Mouse (Mus musculus) heart, embryonic 14.5 days (tissue): ENCODE measurements around the gene Galp. TPM values are rescaled to one million over a fixed set of nuclear protein-coding genes. Genes with fewer than 3 reads are reported as not detected.

Experiments
- ATAC-seq: fragments of 200-750 bp; cut with Nextera tagmentation; 2 replicates; pipeline ENCODE4 v1.8.0; 2017; ENCODE audit warnings: low read depth, moderate TSS enrichment; ENCODE audit not compliant: insufficient number of reproducible peaks, insufficient read depth, low FRiP score
- H3K27ac ChIP-seq, 2 experiments: fragments of 200-500 bp in 1 of 2; fragments of 300-500 bp in 1 of 2; sonication (generic) in 1 of 2; replicated peaks in 1 of 2; 2 replicates each; pipeline ENCODE4 v1.5.1; 2012 to 2014; ENCODE audit warnings: low read depth in 2 of 2, low read length in 2 of 2, control low read depth in 1 of 2, mild to moderate bottlenecking in 1 of 2, mixed read lengths in 1 of 2; ENCODE audit not compliant: control insufficient read depth in 1 of 2, insufficient read depth in 1 of 2
- H3K27me3 ChIP-seq: fragments of 300-500 bp; sonication (generic); 2 replicates; pipeline ENCODE4 v1.6.1; 2014; ENCODE audit warnings: mild to moderate bottlenecking, low read length, control low read depth; ENCODE audit not compliant: control insufficient read depth, insufficient read depth
- H3K36me3 ChIP-seq: fragments of 300-500 bp; sonication (generic); 2 replicates; pipeline ENCODE4 v1.6.1; 2014; ENCODE audit warnings: mild to moderate bottlenecking, control low read depth, low read length, mixed read lengths; ENCODE audit not compliant: control insufficient read depth, insufficient read depth
- H3K4me1 ChIP-seq, 2 experiments: fragments of 200-500 bp in 1 of 2; fragments of 300-500 bp in 1 of 2; sonication (generic) in 1 of 2; 2 replicates each; pipeline ENCODE4 v1.6.1; 2012 to 2014; ENCODE audit warnings: low read length in 2 of 2, control low read depth in 1 of 2, mixed read lengths in 1 of 2; ENCODE audit not compliant: control insufficient read depth in 2 of 2, insufficient read depth in 2 of 2
- H3K4me2 ChIP-seq: fragments of 300-500 bp; sonication (generic); 2 replicates; pipeline ENCODE4 v1.6.1; 2014; ENCODE audit warnings: mild to moderate bottlenecking, low read length
- H3K4me3 ChIP-seq, 2 experiments: fragments of 200-500 bp in 1 of 2; fragments of 300-500 bp in 1 of 2; sonication (generic) in 1 of 2; 2 replicates each; pipeline ENCODE4 v1.5.1; 2012 to 2014; ENCODE audit warnings: low read length in 2 of 2, mild to moderate bottlenecking in 2 of 2, control low read depth in 1 of 2, low read depth in 1 of 2, moderate library complexity in 1 of 2; ENCODE audit not compliant: control insufficient read depth in 1 of 2, insufficient read depth in 1 of 2
- H3K9ac ChIP-seq: fragments of 300-500 bp; sonication (generic); 2 replicates; pipeline ENCODE4 v1.6.1; 2014; ENCODE audit warnings: mild to moderate bottlenecking, low read length
- H3K9me3 ChIP-seq: fragments of 300-500 bp; sonication (generic); 2 replicates; pipeline ENCODE4 v1.6.1; 2016; ENCODE audit warnings: low read length, control low read depth; ENCODE audit not compliant: control insufficient read depth
- WGBS: fragments of 180-500 bp; shearing (Covaris S2); extraction: QIAGEN DNeasy Blood & Tissue Kit; methylation state at CpG from one replicate; pipeline ENCODE4 v1.1.7; 2014; 5-methylcytosine and 5-hydroxymethylcytosine counted together
- polyA plus RNA-seq: library from polyadenylated mRNA; unstranded; fragments of >200 nt; fragmentation: Nextera tagmentation; extraction: Ambion mirVana; gene quantifications from 2 replicates; pipeline ENCODE4 v1.2.1, GENCODE M21; 2014

Gene Galp
- polyA plus RNA-seq, 1 experiment from 2014 or later, result not detected

DNA sequence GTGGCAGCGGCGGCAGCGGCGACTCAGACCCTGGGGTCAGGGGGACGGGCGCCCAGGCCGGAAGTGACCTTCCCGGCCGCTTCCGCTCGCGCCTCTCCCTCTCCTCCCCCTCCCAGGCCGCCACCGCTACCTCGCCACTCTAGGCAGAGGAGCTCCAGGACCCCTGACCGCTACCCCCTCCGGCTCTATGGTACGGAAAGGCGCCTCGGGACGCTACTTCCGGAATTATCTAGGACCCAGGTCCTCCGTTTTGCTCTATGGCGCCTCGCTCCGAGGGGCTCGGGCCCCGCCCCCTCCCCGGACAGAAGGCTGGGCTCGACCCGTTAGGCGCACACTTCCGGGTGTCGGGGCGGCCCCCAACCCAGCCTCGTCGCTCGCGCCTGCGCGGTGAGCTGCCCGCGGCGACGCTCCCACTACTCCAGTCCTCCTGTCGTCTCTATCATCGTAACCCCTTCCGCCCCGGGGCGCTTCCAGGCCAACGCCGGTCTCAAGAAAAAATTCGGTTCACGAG is 40.9 kb upstream of the Galp start, which contains the start of gene Zfp787:
TSS of gene Zfp787 (minus strand) at position 97 of the 511 bp plus-strand sequence.
- Histone ChIP-seq H3K4me1 (peaks cover 22 to 45% of the 10 kb centered on the region in 2 experiments), H3K27me3 (no peaks in the 10 kb centered on the region), H3K4me2 (peak within 1 kb of the TSS; percentile 78), H3K4me3 (peak within 1 kb of the TSS; percentile 60 to 73), H3K27ac (peak within 1 kb of the TSS; percentile 93 to 97), H3K36me3 (no peaks in the 10 kb centered on the region), H3K9ac (peak within 1 kb of the TSS; percentile 93), H3K9me3 (no peaks in the 10 kb centered on the region)
- WGBS, result under 1% methylated on average over 51 of the region's 54 CpGs
- ATAC-seq, result peak; percentile 95

DNA sequence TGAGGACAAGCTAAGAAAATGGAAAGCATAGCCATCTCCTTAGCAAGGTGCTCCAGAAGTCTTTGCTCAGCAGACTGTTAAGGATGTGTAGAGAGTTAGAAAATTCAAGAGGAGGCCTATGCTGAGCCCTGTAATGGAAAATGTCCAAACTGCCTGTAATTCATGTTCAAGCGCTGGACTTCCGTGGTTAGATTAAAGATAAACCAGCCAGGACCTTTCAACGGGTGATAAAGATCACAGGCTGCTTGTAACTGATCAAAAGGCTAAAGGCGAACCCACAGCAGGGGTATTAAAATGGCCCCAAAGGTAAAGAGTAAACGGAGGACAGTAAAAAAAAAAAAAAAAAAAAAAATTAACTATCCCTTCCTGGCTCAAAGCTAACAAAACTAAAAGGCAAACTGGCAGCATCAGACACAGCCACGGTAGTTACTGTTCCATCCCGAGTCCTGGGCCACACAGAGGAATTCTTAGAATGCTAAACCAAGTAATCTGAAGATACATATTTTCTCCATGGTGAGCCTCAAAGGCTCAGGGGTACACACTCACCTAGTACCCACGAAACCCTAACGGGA is 39.9 kb upstream of the Galp start:
- peaks cover 16 to 34% of the 10 kb centered on the region in 2 experiments; a peak in 3 of 4 replicates for H3K4me1 ChIP-seq

DNA sequence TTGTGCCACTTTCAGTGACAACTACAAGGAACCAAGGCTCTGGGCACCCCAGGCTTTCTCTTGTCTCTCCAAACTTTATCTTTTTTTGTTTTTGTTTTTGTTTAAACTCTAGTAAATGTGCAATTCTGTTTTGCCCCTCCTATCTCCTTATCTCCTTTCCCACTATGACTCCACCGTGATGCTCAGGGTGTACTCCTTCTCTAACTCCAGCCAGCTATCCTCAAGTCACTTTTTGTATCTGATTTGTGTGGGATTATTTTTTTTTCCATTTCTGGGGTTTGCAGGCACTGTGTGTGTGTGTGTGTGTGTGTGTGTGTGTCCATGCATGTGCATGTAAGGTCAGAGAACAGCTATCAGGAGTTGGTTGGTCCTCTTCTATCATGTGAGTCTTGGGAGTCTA is 39.4 kb upstream of the Galp start:
- Histone ChIP-seq H3K27ac (no peak overlapping the region), H3K4me2 (no peak overlapping the region), H3K27me3 (no peaks in the 10 kb centered on the region), H3K4me3 (no peak overlapping the region), H3K4me1 (peaks cover 14 to 32% of the 10 kb centered on the region in 2 experiments; a peak in 3 of 4 replicates), H3K36me3 (no peaks in the 10 kb centered on the region), H3K9ac (no peak overlapping the region), H3K9me3 (no peaks in the 10 kb centered on the region)
- ATAC-seq, result no peak
- WGBS, result 16% methylated on average over 1 of the region's 1 CpGs

More for the DNA sequence above, 39.9 kb upstream of the Galp start:
- Histone ChIP-seq H3K4me3 (peak overlapping the region; percentile 60 to 73; a peak in 2 of 4 replicates), H3K27ac (peak overlapping the region in 1 of 2 experiments; percentile 93; a peak in 3 of 4 replicates), H3K27me3 (no peaks in the 10 kb centered on the region), H3K4me2 (peak overlapping the region; percentile 78), H3K9ac (peak overlapping the region; percentile 93), H3K36me3 (no peaks in the 10 kb centered on the region), H3K9me3 (no peaks in the 10 kb centered on the region)
- WGBS, result 47% methylated on average over 9 of the region's 9 CpGs
- no peak for ATAC-seq

DNA sequence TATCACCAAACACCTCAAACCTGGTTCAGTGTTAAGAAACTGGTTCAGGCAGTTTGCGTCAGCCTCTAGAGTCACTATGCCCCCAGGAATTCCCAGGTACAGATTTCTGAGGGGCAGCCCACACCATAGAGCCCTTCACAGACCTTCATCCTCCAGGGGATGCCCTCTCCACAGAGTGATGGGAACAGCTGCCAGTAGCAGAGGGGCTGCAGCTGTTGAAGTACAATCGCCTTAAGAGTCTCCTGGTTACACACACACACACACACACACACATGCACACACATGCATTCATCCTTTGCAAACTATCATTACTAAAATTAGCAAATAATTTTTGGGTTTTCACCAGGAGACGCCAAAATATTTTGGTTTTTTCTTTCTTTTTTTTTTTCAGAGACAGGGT is 37.3 kb upstream of the Galp start:
- peaks cover 1 to 12% of the 10 kb centered on the region in 2 experiments; a peak in 2 of 4 replicates for H3K4me1 ChIP-seq
- H3K27ac ChIP-seq, result no peak overlapping the region
- WGBS, result 84% methylated on average over 3 of the region's 3 CpGs
- ATAC-seq, result no peak
- no peaks in the 10 kb centered on the region for H3K27me3 ChIP-seq
- H3K36me3 ChIP-seq, result no peaks in the 10 kb centered on the region
- no peaks in the 10 kb centered on the region for H3K9me3 ChIP-seq
- no peak overlapping the region for H3K4me2 ChIP-seq
- no peak overlapping the region for H3K9ac ChIP-seq
- H3K4me3 ChIP-seq, result no peak overlapping the region

DNA sequence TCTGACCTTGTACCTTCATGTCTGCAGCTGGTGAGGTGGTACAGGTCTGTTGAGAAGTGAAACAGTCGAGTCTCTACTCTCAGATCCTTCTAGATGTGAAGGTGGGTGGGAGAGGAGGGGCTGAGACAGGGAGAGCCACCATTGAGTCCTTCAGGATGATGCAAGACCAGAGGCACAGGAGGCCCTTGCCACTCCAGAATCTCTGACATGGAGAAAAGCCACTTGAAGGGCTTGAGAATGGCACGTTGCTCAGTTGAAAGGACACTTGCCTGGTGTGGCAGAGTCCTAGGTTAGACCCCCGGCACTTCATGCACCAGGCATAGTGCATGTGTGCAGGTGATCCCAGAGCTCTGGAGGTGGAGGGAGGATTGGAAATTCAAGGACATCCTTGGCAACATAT is 35.3 kb upstream of the Galp start:
- no peaks in the 10 kb centered on the region for H3K9me3 ChIP-seq
- no peak for ATAC-seq

DNA sequence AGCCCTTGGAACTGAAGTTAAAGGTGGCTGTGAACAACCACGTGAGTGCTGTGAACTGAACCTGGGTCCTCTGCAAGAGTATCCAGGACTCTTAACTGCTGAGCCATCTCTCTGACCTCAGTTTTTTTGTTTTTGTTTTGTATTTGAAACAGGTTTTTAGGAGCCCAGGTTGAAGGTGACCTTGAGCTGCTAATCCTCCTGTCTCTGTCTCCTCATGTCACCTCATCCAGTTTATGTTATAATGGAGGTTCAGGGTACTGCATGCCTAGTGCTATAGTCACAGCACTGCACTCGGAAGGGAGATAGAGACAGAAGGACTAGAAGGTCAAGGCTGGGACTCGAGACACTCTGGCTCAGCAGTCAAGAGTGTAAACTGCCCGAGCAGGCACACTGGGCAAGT is 34.7 kb upstream of the Galp start:
- Histone ChIP-seq H3K4me1 (0 out of 4 replicates have a peak, but pooled peaks cover 0 to 3% of the 10 kb centered on the region in 2 experiments), H3K27ac (no peak overlapping the region), H3K36me3 (no peaks in the 10 kb centered on the region), H3K9me3 (no peaks in the 10 kb centered on the region), H3K27me3 (no peaks in the 10 kb centered on the region), H3K9ac (no peak overlapping the region), H3K4me3 (no peak overlapping the region), H3K4me2 (no peak overlapping the region)
- 65% methylated on average over 4 of the region's 4 CpGs for WGBS
- ATAC-seq, result no peak

More for the DNA sequence above, 35.3 kb upstream of the Galp start:
- Histone ChIP-seq H3K4me1 (peaks cover 0 to 8% of the 10 kb centered on the region in 2 experiments; a peak in 2 of 4 replicates), H3K9ac (no peak overlapping the region), H3K27me3 (no peaks in the 10 kb centered on the region), H3K36me3 (no peaks in the 10 kb centered on the region), H3K4me2 (no peak overlapping the region), H3K4me3 (no peak overlapping the region), H3K27ac (no peak overlapping the region)
- WGBS, result 50% methylated on average over 3 of the region's 3 CpGs

DNA sequence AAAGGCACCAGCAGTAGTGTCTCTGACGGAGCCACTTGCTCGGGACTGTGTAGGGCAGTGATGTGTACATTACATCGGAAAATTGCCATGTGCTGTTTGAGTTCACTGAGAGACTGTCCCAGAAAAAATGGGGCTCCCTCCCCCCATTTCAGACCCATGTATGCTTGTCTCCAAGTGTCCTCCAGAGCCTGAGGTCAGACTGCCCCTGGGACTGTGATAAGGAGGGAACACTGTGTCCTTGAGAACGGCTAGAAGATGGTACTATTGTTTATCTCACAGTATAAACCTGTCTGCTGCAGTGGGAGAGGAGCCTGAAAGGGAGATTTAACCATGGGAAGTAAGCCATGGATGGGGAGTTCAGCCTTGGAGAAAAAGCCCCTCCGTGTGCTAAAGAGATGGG is 32.2 kb upstream of the Galp start:
- ATAC-seq, result no peak
- Histone ChIP-seq H3K9me3 (no peaks in the 10 kb centered on the region), H3K4me3 (no peak overlapping the region), H3K4me2 (no peak overlapping the region), H3K4me1 (no peaks in the 10 kb centered on the region), H3K9ac (no peak overlapping the region), H3K27ac (no peak overlapping the region), H3K27me3 (no peaks in the 10 kb centered on the region), H3K36me3 (no peaks in the 10 kb centered on the region)
- WGBS, result 50% methylated on average over 5 of the region's 5 CpGs
